Mouse (Mus musculus): ENCODE measurements around the gene Itpr2. TPM values are rescaled to one million over a fixed set of nuclear protein-coding genes. Genes with fewer than 3 reads are reported as not detected.

Gene Itpr2
- polyA plus RNA-seq, 1 experiment: 35.0 TPM

- Histone ChIP-seq H3K4me1 (ENCODE audit: control insufficient read depth, insufficient read depth, insufficient read length, low read length) (peaks cover 3% of the 10 kb centered on the region; the same call in 1 of the 2 replicates), H3K4me3 (ENCODE audit: insufficient read depth, low read depth, low read length) (no peak overlapping the region), H3K27ac (replicated peaks; ENCODE audit: low read depth, low read length) (no peak overlapping the region)
These were observed 155.4 kb downstream of the Itpr2 start for GRCm38 (mm10) chr6:146346545-146347195.

- Histone ChIP-seq H3K4me1 (ENCODE audit: control insufficient read depth, insufficient read depth, insufficient read length, low read length) (peaks cover 3% of the 10 kb centered on the region; the same call in 1 of the 2 replicates), H3K27ac (replicated peaks; ENCODE audit: low read depth, low read length) (no peak overlapping the region), H3K4me3 (ENCODE audit: insufficient read depth, low read depth, low read length) (no peak overlapping the region)
These were observed 157.3 kb downstream of the Itpr2 start for GRCm38 (mm10) chr6:146344732-146345131.

- peaks cover 3% of the 10 kb centered on the region; the same call in 1 of the 2 replicates for H3K4me1 ChIP-seq (ENCODE audit: control insufficient read depth, insufficient read depth, insufficient read length, low read length)
- no peak overlapping the region for H3K27ac ChIP-seq (replicated peaks; ENCODE audit: low read depth, low read length)
- no peak overlapping the region for H3K4me3 ChIP-seq (ENCODE audit: insufficient read depth, low read depth, low read length)
These were observed 158.2 kb downstream of the Itpr2 start for GRCm38 (mm10) chr6:146343671-146344384.

- no peak overlapping the region for H3K27ac ChIP-seq (replicated peaks; ENCODE audit: low read depth, low read length)
- peaks cover 3% of the 10 kb centered on the region; the same call in 1 of the 2 replicates for H3K4me1 ChIP-seq (ENCODE audit: control insufficient read depth, insufficient read depth, insufficient read length, low read length)
- H3K4me3 ChIP-seq (ENCODE audit: insufficient read depth, low read depth, low read length): no peak overlapping the region
These were observed 159.0 kb downstream of the Itpr2 start for GRCm38 (mm10) chr6:146342995-146343394.

GRCm38 (mm10) chr6:146341934-146342333 is 160.1 kb downstream of the Itpr2 start:
- Histone ChIP-seq H3K4me1 (ENCODE audit: control insufficient read depth, insufficient read depth, insufficient read length, low read length) (peaks cover 3% of the 10 kb centered on the region; the same call in 1 of the 2 replicates), H3K27ac (replicated peaks; ENCODE audit: low read depth, low read length) (no peak overlapping the region), H3K4me3 (ENCODE audit: insufficient read depth, low read depth, low read length) (no peak overlapping the region)

GRCm38 (mm10) chr6:146341413-146341812 is 160.6 kb downstream of the Itpr2 start:
- no peak overlapping the region for H3K4me3 ChIP-seq (ENCODE audit: insufficient read depth, low read depth, low read length)
- no peak overlapping the region for H3K27ac ChIP-seq (replicated peaks; ENCODE audit: low read depth, low read length)

GRCm38 (mm10) chr6:146340951-146341350 is 161.1 kb downstream of the Itpr2 start:
- Histone ChIP-seq H3K27ac (replicated peaks; ENCODE audit: low read depth, low read length) (no peak overlapping the region), H3K4me1 (ENCODE audit: control insufficient read depth, insufficient read depth, insufficient read length, low read length) (peaks cover 3% of the 10 kb centered on the region; the same call in 1 of the 2 replicates), H3K4me3 (ENCODE audit: insufficient read depth, low read depth, low read length) (no peak overlapping the region)

More at GRCm38 (mm10) chr6:146341413-146341812, 160.6 kb downstream of the Itpr2 start:
- peaks cover 3% of the 10 kb centered on the region; the same call in 1 of the 2 replicates for H3K4me1 ChIP-seq (ENCODE audit: control insufficient read depth, insufficient read depth, insufficient read length, low read length)

GRCm38 (mm10) chr6:146339779-146340178 is 162.2 kb downstream of the Itpr2 start:
- peaks cover 3% of the 10 kb centered on the region; the same call in 1 of the 2 replicates for H3K4me1 ChIP-seq (ENCODE audit: control insufficient read depth, insufficient read depth, insufficient read length, low read length)
- no peak overlapping the region for H3K4me3 ChIP-seq (ENCODE audit: insufficient read depth, low read depth, low read length)
- no peak overlapping the region for H3K27ac ChIP-seq (replicated peaks; ENCODE audit: low read depth, low read length)

- Histone ChIP-seq H3K4me3 (ENCODE audit: insufficient read depth, low read depth, low read length) (no peak overlapping the region), H3K4me1 (ENCODE audit: control insufficient read depth, insufficient read depth, insufficient read length, low read length) (no peaks in the 10 kb centered on the region), H3K27ac (replicated peaks; ENCODE audit: low read depth, low read length) (no peak overlapping the region)
These were observed 164.8 kb downstream of the Itpr2 start for GRCm38 (mm10) chr6:146337237-146337636.

GRCm38 (mm10) chr6:146335191-146335590 is 166.8 kb downstream of the Itpr2 start:
- Histone ChIP-seq H3K4me1 (ENCODE audit: control insufficient read depth, insufficient read depth, insufficient read length, low read length) (no peaks in the 10 kb centered on the region), H3K4me3 (ENCODE audit: insufficient read depth, low read depth, low read length) (no peak overlapping the region), H3K27ac (replicated peaks; ENCODE audit: low read depth, low read length) (no peak overlapping the region)

GRCm38 (mm10) chr6:146333506-146333905 is 168.5 kb downstream of the Itpr2 start:
- H3K27ac ChIP-seq (replicated peaks; ENCODE audit: low read depth, low read length): no peak overlapping the region

GRCm38 (mm10) chr6:146331017-146331669 is 170.9 kb downstream of the Itpr2 start:
- H3K4me3 ChIP-seq (ENCODE audit: insufficient read depth, low read depth, low read length): no peak overlapping the region
- H3K4me1 ChIP-seq (ENCODE audit: control insufficient read depth, insufficient read depth, insufficient read length, low read length): no peaks in the 10 kb centered on the region
- H3K27ac ChIP-seq (replicated peaks; ENCODE audit: low read depth, low read length): no peak overlapping the region

More at GRCm38 (mm10) chr6:146333506-146333905, 168.5 kb downstream of the Itpr2 start:
- no peak overlapping the region for H3K4me3 ChIP-seq (ENCODE audit: insufficient read depth, low read depth, low read length)
- no peaks in the 10 kb centered on the region for H3K4me1 ChIP-seq (ENCODE audit: control insufficient read depth, insufficient read depth, insufficient read length, low read length)

GRCm38 (mm10) chr6:146329079-146329478 is 172.9 kb downstream of the Itpr2 start:
- Histone ChIP-seq H3K4me1 (ENCODE audit: control insufficient read depth, insufficient read depth, insufficient read length, low read length) (no peaks in the 10 kb centered on the region), H3K27ac (replicated peaks; ENCODE audit: low read depth, low read length) (no peak overlapping the region), H3K4me3 (ENCODE audit: insufficient read depth, low read depth, low read length) (no peak overlapping the region)

- H3K4me3 ChIP-seq (ENCODE audit: insufficient read depth, low read depth, low read length): no peak overlapping the region
- no peaks in the 10 kb centered on the region for H3K4me1 ChIP-seq (ENCODE audit: control insufficient read depth, insufficient read depth, insufficient read length, low read length)
- no peak overlapping the region for H3K27ac ChIP-seq (replicated peaks; ENCODE audit: low read depth, low read length)
These were observed 175.4 kb downstream of the Itpr2 start for GRCm38 (mm10) chr6:146326631-146327030.

- no peak overlapping the region for H3K4me3 ChIP-seq (ENCODE audit: insufficient read depth, low read depth, low read length)
- no peak overlapping the region for H3K27ac ChIP-seq (replicated peaks; ENCODE audit: low read depth, low read length)
These were observed 177.3 kb downstream of the Itpr2 start for GRCm38 (mm10) chr6:146324541-146325204.

More at GRCm38 (mm10) chr6:146324541-146325204, 177.3 kb downstream of the Itpr2 start:
- H3K4me1 ChIP-seq (ENCODE audit: control insufficient read depth, insufficient read depth, insufficient read length, low read length): no peaks in the 10 kb centered on the region

Data from brown adipose tissue, adult 24 weeks (tissue).